Mouse (Mus musculus): Measurements from ENCODE around the gene Klre1.

DNA sequence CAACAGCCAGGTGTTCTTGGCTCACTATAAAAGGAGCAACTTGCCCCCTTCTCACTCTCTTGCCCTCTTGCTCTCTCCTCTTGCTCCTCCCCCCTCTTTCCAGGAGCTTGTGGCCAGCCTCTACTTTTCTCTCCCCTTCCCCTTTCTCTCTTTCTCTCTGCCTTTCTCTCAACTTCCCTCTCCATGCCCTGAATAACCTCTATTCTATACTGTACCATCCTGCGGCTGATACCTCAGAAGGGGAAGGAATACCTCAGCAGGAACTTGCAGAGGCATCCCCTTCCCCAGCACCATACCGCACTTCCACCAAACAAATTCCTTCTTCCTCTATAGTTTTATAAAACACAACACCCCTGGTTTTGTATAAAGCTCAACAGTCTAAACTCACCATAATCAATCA, 12.4 kb upstream of the Klre1 start:
- TF ChIP-seq POLR2A (IDR thresholded peaks at IDR 0.05; ENCODE audit: insufficient read depth, low read depth, low read length) = no peak
- TF ChIP-seq CTCF (IDR thresholded peaks at IDR 0.05; ENCODE audit: insufficient read depth, low read depth, low read length) = no peak

All from olfactory bulb, adult 2 months (tissue).